Mouse (Mus musculus): ENCODE data around the gene Papln. TPM values are rescaled to one million over a fixed set of nuclear protein-coding genes. Genes with fewer than 3 reads are reported as not detected.

The Papln gene
- 0.22 and 0.23 TPM in 2 replicates for polyA plus RNA-seq (2016; fragmentation: Nextera tagmentation; extraction: Ambion mirVana)

DNA sequence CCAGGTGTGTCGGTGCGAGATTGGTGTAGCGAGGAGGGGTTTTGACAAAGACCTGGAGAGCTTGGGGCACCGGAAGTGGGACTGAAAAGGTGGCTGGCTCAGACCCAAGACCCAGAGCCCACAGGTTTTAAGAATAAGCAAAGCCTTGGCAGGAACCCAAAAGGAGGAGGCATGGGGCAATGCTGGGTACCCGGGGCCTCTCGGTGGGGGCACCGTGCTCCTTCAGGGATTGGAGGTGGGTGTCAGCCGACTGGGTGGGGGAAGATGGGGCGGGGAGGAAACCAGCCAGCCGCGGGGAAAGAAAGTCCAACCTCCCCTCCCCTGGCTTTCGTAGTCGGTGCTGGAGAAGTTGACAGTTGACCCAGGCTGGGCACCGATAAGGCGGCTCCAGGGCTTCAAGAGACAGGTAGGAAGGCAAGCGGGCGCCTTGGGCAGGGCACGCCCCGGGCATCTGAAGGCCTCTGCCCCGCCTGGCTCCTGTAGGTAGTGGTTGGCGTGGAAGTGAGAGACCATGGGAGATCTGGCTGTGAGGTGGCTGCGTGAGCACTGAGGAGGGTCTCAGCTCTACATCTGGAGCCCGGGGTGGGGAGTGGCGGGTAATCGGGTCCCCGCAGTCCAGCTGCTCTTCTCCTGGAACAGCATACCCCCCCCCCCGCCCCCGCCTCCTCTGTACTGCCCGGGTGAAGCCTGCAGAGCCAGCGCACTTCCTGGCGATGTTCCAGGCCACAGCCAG lies at the start of gene Papln:
Gene Papln (plus strand): TSS at position 324 of the 733 bp plus-strand sequence.
- WGBS = 10% methylated on average over 26 of the region's 31 CpGs
- Histone ChIP-seq H3K4me2 (peak within 1 kb of the TSS; percentile 80), H3K4me3 (peak within 1 kb of the TSS; percentile 43), H3K27me3 (replicated peaks) (peaks cover 17% of the 10 kb centered on the region), H3K36me3 (no peaks in the 10 kb centered on the region), H3K9me3 (replicated peaks) (no peaks in the 10 kb centered on the region), H3K27ac (ENCODE audit: poor library complexity, severe bottlenecking) (no peak within 1 kb of the TSS), H3K4me1 (replicated peaks) (peaks cover 24% of the 10 kb centered on the region), H3K9ac (peak within 1 kb of the TSS; percentile 47)
- peak; percentile 26; the same call in 1 of the 2 replicates for ATAC-seq (ENCODE audit: insufficient number of reproducible peaks, low FRiP score)

DNA sequence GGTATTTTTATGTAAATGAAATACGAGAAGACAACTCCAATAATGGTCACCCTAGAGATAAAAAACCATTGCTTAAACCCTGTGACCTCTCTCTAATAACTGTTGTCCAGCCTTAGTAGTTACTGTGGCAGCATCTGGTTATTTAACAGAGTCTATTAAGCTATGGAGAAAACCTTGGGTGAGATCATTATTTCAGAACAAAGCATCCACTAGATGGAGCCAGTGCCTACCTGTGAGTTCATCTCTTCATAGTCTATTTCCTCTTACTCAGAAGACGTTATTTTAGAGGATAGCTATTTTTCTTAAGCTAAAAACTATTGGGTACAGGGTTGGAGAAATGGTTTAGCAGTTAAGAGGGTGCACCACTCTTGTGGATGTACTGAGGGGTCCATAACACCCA lies 49.7 kb upstream of the Papln start:
- Histone ChIP-seq H3K4me2 (no peak overlapping the region), H3K4me1 (replicated peaks) (no peaks in the 10 kb centered on the region), H3K9ac (no peak overlapping the region), H3K27me3 (replicated peaks) (no peaks in the 10 kb centered on the region), H3K4me3 (no peak overlapping the region), H3K36me3 (peaks cover 54% of the 10 kb centered on the region), H3K27ac (ENCODE audit: poor library complexity, severe bottlenecking) (no peak overlapping the region), H3K9me3 (replicated peaks) (no peaks in the 10 kb centered on the region)
- 54% methylated on average over 2 of the region's 2 CpGs for WGBS
- no peak for ATAC-seq (ENCODE audit: insufficient number of reproducible peaks, low FRiP score)

DNA sequence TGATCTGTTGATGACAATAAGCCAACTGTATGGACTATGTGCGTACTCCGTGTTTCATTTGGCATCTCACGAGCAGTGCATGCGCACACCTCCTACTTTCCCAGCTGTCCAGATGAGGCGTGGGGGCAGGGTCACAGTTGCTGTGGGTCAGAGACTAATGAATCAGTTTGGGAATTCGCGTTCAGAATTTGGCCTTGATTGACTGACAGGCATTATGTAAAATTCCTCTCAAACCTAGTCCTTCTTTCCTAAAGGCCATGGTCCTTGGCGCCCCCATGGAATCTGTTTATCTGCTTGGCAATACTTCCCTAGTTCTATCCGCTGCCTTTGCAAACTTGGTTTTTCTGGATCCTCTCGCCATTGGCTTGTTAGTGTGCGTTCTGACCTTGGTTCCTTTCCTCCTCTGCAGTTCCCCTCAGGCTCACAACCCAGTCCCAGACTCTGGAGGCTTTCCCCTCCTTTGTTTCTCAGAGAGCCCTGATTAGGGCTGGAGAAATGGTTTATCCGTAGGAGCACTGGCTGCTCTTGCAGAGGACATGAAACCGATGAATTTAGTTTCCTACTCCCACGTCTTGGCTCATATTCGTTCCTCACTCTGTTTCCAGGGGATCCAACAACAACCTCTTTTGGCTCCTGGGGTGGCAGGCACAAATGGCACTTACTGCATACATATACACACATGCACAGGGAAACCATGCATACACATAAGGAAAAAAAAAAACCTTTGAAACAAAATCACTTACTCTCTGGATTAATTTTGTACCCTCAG lies 46.8 kb upstream of the Papln start:
- H3K4me3 ChIP-seq = no peak overlapping the region
- 90% methylated on average over 15 of the region's 15 CpGs for WGBS
- H3K27me3 ChIP-seq (replicated peaks) = no peaks in the 10 kb centered on the region
- peaks cover 67% of the 10 kb centered on the region for H3K36me3 ChIP-seq
- no peak overlapping the region for H3K27ac ChIP-seq (ENCODE audit: poor library complexity, severe bottlenecking)
- H3K4me2 ChIP-seq = no peak overlapping the region
- ATAC-seq (ENCODE audit: insufficient number of reproducible peaks, low FRiP score) = no peak
- no peak overlapping the region for H3K9ac ChIP-seq
- H3K9me3 ChIP-seq (replicated peaks) = no peaks in the 10 kb centered on the region
- no peaks in the 10 kb centered on the region for H3K4me1 ChIP-seq (replicated peaks)

DNA sequence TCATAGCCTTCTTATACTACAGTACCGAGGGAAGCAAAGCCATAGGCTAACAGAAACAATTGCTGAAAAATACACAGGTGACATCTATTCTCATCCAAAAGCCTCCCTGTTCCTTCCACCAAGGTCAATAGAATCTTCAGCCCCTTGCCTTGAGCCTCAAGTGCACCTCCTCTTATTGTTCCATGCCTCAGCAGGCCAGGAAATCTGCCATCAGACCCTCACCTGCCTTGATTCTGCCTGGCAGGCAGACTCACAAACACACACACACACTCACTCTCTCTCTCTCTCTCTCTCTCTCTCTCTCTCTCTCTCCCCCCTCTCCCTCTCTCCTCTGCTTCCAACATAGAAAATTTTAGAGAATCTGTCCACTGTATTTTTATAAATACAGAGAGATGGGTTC lies 44.0 kb upstream of the Papln start:
- H3K4me2 ChIP-seq = no peak overlapping the region
- ATAC-seq (ENCODE audit: insufficient number of reproducible peaks, low FRiP score) = no peak
- no peak overlapping the region for H3K9ac ChIP-seq
- peaks cover 4% of the 10 kb centered on the region for H3K4me1 ChIP-seq (replicated peaks)
- no peak overlapping the region for H3K27ac ChIP-seq (ENCODE audit: poor library complexity, severe bottlenecking)
- no peak overlapping the region for H3K4me3 ChIP-seq
- no peaks in the 10 kb centered on the region for H3K9me3 ChIP-seq (replicated peaks)
- peaks cover 63% of the 10 kb centered on the region for H3K36me3 ChIP-seq
- no peaks in the 10 kb centered on the region for H3K27me3 ChIP-seq (replicated peaks)
- 85% methylated on average over 1 of the region's 1 CpGs for WGBS

DNA sequence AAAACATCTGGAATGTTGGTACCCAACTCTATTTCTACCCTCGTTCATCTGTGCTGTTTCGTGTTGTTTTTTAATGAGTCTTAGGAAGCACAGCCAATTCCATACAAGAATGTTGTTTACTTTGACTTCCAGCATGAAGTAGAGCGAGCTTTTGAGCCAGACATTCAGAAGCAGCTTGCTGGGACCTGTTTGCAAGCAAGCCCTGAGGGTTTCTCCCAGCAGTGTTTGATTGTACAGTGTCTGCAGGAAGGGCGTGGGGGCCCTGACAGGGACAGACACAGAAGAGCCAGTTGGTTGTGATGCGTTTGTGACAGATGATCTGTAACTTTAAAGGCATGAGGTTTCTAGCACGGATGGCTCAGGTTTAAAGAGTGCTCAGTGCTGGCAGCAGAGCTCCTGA lies 42.2 kb upstream of the Papln start:
- Histone ChIP-seq H3K9me3 (replicated peaks) (no peaks in the 10 kb centered on the region), H3K4me3 (no peak overlapping the region), H3K4me1 (replicated peaks) (peaks cover 13% of the 10 kb centered on the region), H3K36me3 (peaks cover 64% of the 10 kb centered on the region), H3K27ac (ENCODE audit: poor library complexity, severe bottlenecking) (no peak overlapping the region), H3K27me3 (replicated peaks) (no peaks in the 10 kb centered on the region), H3K4me2 (no peak overlapping the region), H3K9ac (no peak overlapping the region)
- 75% methylated on average over 6 of the region's 6 CpGs for WGBS
- no peak for ATAC-seq (ENCODE audit: insufficient number of reproducible peaks, low FRiP score)

DNA sequence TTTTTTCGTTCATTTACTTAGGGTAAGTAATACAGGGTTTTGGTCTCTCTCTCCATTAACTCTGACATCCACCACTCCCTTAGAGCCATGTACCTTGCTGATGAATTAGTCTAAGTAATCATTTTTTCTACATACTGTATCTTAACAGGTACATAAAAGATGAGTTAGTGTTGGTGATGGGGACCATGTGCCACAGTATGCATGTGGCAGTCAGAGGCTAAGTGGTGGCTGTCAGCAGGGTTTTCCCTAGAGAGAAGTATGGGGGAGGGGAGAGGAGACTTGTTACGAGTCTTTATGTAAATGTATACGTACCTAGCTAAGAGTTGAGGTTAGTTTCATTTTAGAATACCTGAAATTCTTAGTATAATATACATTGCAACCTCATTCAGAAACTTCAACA lies 40.4 kb upstream of the Papln start:
- no peak for ATAC-seq (ENCODE audit: insufficient number of reproducible peaks, low FRiP score)
- H3K27me3 ChIP-seq (replicated peaks) = no peaks in the 10 kb centered on the region
- H3K4me2 ChIP-seq = no peak overlapping the region
- no peaks in the 10 kb centered on the region for H3K9me3 ChIP-seq (replicated peaks)
- no peak overlapping the region for H3K27ac ChIP-seq (ENCODE audit: poor library complexity, severe bottlenecking)
- H3K4me1 ChIP-seq (replicated peaks) = peaks cover 13% of the 10 kb centered on the region
- peaks cover 53% of the 10 kb centered on the region for H3K36me3 ChIP-seq
- no peak overlapping the region for H3K4me3 ChIP-seq
- no peak overlapping the region for H3K9ac ChIP-seq
- 67% methylated on average over 3 of the region's 3 CpGs for WGBS

DNA sequence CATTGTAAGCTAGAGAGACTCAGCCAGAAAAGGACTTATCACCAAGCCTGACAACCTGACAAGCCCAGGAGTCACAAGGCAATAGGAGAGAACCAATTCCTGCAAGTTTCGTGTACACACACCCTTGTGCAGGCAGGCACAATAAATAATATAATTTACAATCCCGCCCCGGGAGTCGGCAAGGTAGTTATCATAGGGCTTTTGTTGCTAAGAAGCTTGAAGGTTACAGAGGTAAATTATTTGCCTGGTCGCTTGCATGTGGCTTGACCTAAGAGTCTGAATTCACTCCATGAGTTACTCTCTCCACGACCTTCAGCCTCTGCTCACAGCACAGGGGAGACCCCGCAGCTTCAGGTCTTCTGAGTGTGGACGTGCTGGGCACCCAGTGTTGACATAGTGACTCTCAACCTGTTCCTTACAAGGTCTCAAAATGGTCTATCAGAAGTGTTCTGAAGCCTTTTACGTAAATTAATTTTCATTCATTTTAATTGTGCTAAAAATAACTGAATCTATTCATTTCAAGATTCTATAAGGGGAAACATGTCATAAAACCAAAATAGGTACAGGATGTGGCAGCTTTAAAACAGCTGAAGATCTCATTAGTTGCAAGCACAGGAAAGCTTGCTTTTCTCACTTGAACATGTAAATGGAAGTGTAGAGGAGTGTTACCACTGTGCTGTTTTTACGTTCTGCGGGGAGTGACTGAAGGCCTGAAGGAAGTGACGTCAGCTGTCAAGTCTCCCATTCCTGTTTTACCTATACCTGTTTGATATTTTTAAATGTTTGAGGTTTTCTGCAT lies 36.7 kb upstream of the Papln start:
- Histone ChIP-seq H3K4me3 (no peak overlapping the region), H3K36me3 (peaks cover 66% of the 10 kb centered on the region), H3K27me3 (replicated peaks) (no peaks in the 10 kb centered on the region), H3K4me1 (replicated peaks) (peaks cover 13% of the 10 kb centered on the region), H3K9ac (no peak overlapping the region), H3K27ac (ENCODE audit: poor library complexity, severe bottlenecking) (no peak overlapping the region), H3K9me3 (replicated peaks) (no peaks in the 10 kb centered on the region), H3K4me2 (no peak overlapping the region)
- WGBS = 88% methylated on average over 12 of the region's 12 CpGs
- ATAC-seq (ENCODE audit: insufficient number of reproducible peaks, low FRiP score) = no peak

DNA sequence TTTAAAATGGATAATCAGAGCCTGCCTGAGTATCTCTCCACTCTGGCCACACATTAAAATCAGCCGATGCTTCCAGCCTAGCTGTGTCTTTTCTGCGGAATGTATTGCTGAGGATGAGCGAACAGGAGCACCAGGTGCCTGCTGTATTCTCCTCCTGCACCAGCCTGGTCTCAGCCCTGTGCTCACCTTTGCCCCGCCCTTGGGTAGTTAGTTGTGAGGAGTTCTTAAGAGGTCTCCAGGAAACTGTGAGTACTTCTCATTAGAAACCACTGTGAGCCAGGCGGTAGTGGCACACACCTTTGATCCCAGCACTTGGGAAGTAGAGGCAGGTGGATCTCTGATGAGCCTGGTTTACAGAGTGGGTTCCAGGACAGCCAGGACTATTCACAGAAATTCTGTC lies 31.2 kb upstream of the Papln start:
- no peak for ATAC-seq (ENCODE audit: insufficient number of reproducible peaks, low FRiP score)
- 96% methylated on average over 5 of the region's 5 CpGs for WGBS
- Histone ChIP-seq H3K9me3 (replicated peaks) (no peaks in the 10 kb centered on the region), H3K27ac (ENCODE audit: poor library complexity, severe bottlenecking) (no peak overlapping the region), H3K4me1 (replicated peaks) (peaks cover 12% of the 10 kb centered on the region), H3K4me2 (no peak overlapping the region), H3K4me3 (no peak overlapping the region), H3K36me3 (peaks cover 75% of the 10 kb centered on the region), H3K9ac (no peak overlapping the region), H3K27me3 (replicated peaks) (no peaks in the 10 kb centered on the region)

DNA sequence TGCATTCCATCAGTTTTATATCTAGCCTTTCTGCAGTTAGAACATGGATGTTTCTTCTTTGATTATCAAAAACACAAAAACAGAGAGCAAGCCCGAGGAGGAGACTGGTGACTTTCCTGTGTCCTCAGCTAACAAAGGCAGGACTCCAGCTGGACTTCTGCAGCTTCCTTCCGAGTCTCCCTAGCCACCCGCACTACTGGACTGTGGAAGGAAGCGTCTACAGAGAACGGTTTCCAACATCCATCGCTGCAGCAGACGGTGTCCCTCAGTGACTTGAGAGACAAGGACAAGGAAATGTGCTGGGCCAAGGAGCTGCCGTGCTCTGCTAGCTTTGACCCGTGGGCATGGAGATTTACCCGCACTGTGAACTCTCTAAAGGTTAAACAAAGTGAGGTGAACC lies 29.4 kb upstream of the Papln start:
- Histone ChIP-seq H3K4me2 (no peak overlapping the region), H3K27me3 (replicated peaks) (no peaks in the 10 kb centered on the region), H3K9ac (no peak overlapping the region), H3K36me3 (peaks cover 65% of the 10 kb centered on the region), H3K27ac (ENCODE audit: poor library complexity, severe bottlenecking) (no peak overlapping the region), H3K4me1 (replicated peaks) (peaks cover 20% of the 10 kb centered on the region), H3K9me3 (replicated peaks) (no peaks in the 10 kb centered on the region), H3K4me3 (no peak overlapping the region)
- WGBS = 89% methylated on average over 10 of the region's 10 CpGs
- ATAC-seq (ENCODE audit: insufficient number of reproducible peaks, low FRiP score) = no peak

DNA sequence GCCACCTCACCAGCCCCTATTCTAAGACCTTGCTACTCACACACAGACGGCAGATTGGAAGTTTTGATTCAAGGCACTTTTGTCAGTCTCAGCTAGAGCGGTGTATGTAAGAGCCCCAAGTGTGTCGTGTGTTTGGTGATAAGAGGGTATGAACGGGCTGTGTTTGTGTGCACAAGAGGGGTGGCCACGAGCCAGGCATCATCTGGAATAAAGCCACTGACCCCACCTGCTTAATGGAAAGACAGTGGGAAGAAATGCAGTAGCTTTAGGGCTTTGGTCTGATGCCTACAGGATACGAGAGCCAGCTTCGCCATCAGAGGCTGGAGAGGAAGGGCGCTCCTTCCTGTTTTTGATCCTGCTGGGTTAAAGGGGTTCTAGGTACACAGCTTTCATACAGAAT lies 27.2 kb upstream of the Papln start:
- 58% methylated on average over 8 of the region's 8 CpGs for WGBS
- ATAC-seq (ENCODE audit: insufficient number of reproducible peaks, low FRiP score) = no peak
- H3K9me3 ChIP-seq (replicated peaks) = no peaks in the 10 kb centered on the region
- H3K27me3 ChIP-seq (replicated peaks) = no peaks in the 10 kb centered on the region
- no peak overlapping the region for H3K27ac ChIP-seq (ENCODE audit: poor library complexity, severe bottlenecking)
- no peak overlapping the region for H3K4me3 ChIP-seq
- peaks cover 20% of the 10 kb centered on the region for H3K4me1 ChIP-seq (replicated peaks)
- no peak overlapping the region for H3K4me2 ChIP-seq
- H3K36me3 ChIP-seq = peaks cover 49% of the 10 kb centered on the region
- H3K9ac ChIP-seq = no peak overlapping the region

DNA sequence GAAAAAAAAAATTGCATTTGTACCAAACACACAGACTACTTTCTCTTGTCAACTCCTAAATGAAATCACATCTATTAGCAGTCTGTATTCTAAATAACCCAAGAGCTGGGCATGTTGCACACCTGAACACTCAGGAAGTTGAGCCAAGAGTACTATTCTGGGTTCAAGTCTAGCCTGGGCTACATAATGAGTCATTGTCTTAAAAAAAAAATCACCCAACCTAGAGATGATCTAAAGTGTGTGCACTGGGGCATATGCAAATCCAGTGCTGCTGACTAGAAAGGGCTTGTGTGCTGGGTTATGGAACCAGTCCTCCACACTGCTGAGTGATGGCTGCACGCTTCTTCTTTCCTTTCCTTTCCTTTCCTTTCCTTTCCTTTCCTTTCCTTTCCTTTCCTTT lies 24.8 kb upstream of the Papln start:
- H3K4me2 ChIP-seq = no peak overlapping the region
- H3K36me3 ChIP-seq = peaks cover 26% of the 10 kb centered on the region
- no peak overlapping the region for H3K4me3 ChIP-seq
- H3K9ac ChIP-seq = no peak overlapping the region
- H3K4me1 ChIP-seq (replicated peaks) = peaks cover 30% of the 10 kb centered on the region
- no peaks in the 10 kb centered on the region for H3K27me3 ChIP-seq (replicated peaks)
- H3K27ac ChIP-seq (ENCODE audit: poor library complexity, severe bottlenecking) = no peak overlapping the region
- no peaks in the 10 kb centered on the region for H3K9me3 ChIP-seq (replicated peaks)
- ATAC-seq (ENCODE audit: insufficient number of reproducible peaks, low FRiP score) = no peak
- 64% methylated on average over 1 of the region's 1 CpGs for WGBS

All from heart, embryonic 12.5 days (tissue).